In the genomic region with DNA sequence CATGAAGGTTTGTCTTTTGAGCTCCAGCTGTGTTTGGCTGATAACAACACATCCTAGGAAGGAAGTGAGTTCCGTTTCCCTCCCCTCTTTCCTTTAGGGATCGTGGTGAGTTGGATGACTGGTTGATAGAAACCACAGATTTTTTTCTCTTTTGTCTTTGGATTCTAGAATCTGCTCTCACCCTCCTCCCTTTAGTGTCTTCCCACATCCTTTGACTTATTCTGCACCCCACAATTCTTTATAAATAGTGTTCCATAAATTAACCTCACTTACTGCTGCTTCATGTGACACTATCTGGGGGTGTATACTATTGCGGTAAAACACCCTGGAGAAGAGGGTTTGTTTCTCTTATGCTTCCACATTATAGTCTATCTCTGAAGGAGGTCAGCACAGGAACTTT, we compare ENCODE assay signal across 26 mouse cellular contexts.
"Had no signal": no experiment of that assay in that cellular context is flagged by ENCODE, and none has a peak within 500 bp of the region (broad histone marks: within the 10 kb centered on the region; RNA-seq: fewer than 3 reads in every experiment).

No protein-coding gene starts in this region.

- DNase-seq: gastrocnemius, adult 2 months; gastrocnemius, postnatal 10 days; gastrocnemius, postnatal 25 days; heart, adult 18-20 months; heart, postnatal 10 days; heart, postnatal 4 days; kidney, adult 18-20 months; kidney, adult 8-10 months; kidney, postnatal 10 days; kidney, postnatal 25 days; kidney, postnatal 4 days; liver; liver, embryonic 13.5 days had no signal

- H3K4me3 ChIP-seq: gastrocnemius, adult 2 months; heart, embryonic 10.5 days; heart, embryonic 12.5 days; hindbrain, embryonic 10.5 days; hindbrain, embryonic 12.5 days; intestine, embryonic 15.5 days; layer of hippocampus, adult 2 months; limb, embryonic 10.5 days; limb, embryonic 12.5 days; liver, embryonic 13.5 days had no signal

- H3K27ac ChIP-seq: gastrocnemius, adult 2 months; heart, embryonic 10.5 days; hindbrain, embryonic 10.5 days; hindbrain, embryonic 12.5 days; hindbrain, embryonic 14.5 days; intestine, embryonic 15.5 days; layer of hippocampus, adult 2 months; limb, embryonic 10.5 days; limb, embryonic 12.5 days; liver, embryonic 13.5 days had no signal

- H3K4me1 ChIP-seq: heart, embryonic 12.5 days; hindbrain, embryonic 12.5 days; intestine, embryonic 15.5 days; limb, embryonic 10.5 days; liver, embryonic 13.5 days had no signal

- H3K36me3 ChIP-seq: heart, embryonic 10.5 days; heart, embryonic 12.5 days; hindbrain, embryonic 10.5 days; hindbrain, embryonic 12.5 days; intestine, embryonic 15.5 days; limb, embryonic 10.5 days; limb, embryonic 12.5 days; liver, embryonic 13.5 days had no signal

- H3K9ac ChIP-seq: heart, embryonic 12.5 days; hindbrain, embryonic 12.5 days; hindbrain, embryonic 14.5 days; intestine, embryonic 15.5 days; limb, embryonic 12.5 days; liver, embryonic 13.5 days had no signal

- ATAC-seq: hindbrain, embryonic 16.5 days; inflammation-experienced regulatory T-cells, adult 6 months; intestine, embryonic 15.5 days; intestine, postnatal 0 days had no signal

- H3K9me3 ChIP-seq: heart, embryonic 10.5 days; heart, embryonic 12.5 days; hindbrain, embryonic 10.5 days; hindbrain, embryonic 12.5 days; intestine, embryonic 15.5 days; limb, embryonic 10.5 days; limb, embryonic 12.5 days; liver, embryonic 13.5 days had no signal

- H3K4me2 ChIP-seq: heart, embryonic 12.5 days; hindbrain, embryonic 12.5 days; hindbrain, embryonic 14.5 days; intestine, embryonic 15.5 days; limb, embryonic 12.5 days; liver, embryonic 11.5 days; liver, embryonic 13.5 days had no signal

- H3K27me3 ChIP-seq: heart, embryonic 12.5 days; hindbrain, embryonic 12.5 days; intestine, embryonic 15.5 days; limb, embryonic 12.5 days; liver, embryonic 13.5 days had no signal
